Mouse (Mus musculus) heart, postnatal 36 days (tissue): Measurements from ENCODE around the gene Tbc1d10c. TPM values are rescaled to one million over a fixed set of nuclear protein-coding genes. Genes with fewer than 3 reads are reported as not detected.

ENCODE experiments used
- DNase-seq, 2 experiments: peaks; one replicate each; pipeline ENCODE4 v3.0.0; 2021 to 2022
- intact Hi-C: fragments of 180-260 bp; cut with DNase I; formaldehyde crosslinking; loops from one replicate; pipeline ENCODE4 v1.15.1; 2025
- total RNA-seq, 2 experiments: library from RNA; stranded (reverse); gene quantifications; 2 replicates each; pipeline ENCODE4 v1.2.3; 2021

The Tbc1d10c gene
- total RNA-seq, 2 experiments from 2014 or later, result 6.6 to 11.1 TPM

GRCm38 (mm10) chr19:4216041-4216685, 25.1 kb upstream of the Tbc1d10c start:
- intact Hi-C loops, result no loop called here
- peak; percentile 45 to 51 for DNase-seq

GRCm38 (mm10) chr19:4215451-4215840, 24.4 kb upstream of the Tbc1d10c start:
- DNase-seq, result no peak
- intact Hi-C loops, result no loop called here

- peak; percentile 42 to 53 for DNase-seq
- intact Hi-C loops, result no loop called here
Observed at GRCm38 (mm10) chr19:4214771-4215450, 23.8 kb upstream of the Tbc1d10c start.

- peak; percentile 51 to 69 for DNase-seq
- intact Hi-C loops, result no loop called here
Observed at GRCm38 (mm10) chr19:4214071-4214770, 23.1 kb upstream of the Tbc1d10c start, which contains the start of the genes Clcf1 and AC109138.7. Clcf1 (plus strand) TSS chr19:4214238. AC109138.7 (plus strand) TSS chr19:4214357.

GRCm38 (mm10) chr19:4213524-4213974, 22.5 kb upstream of the Tbc1d10c start:
- no peak for DNase-seq
- intact Hi-C loops, result no loop called here

- intact Hi-C loops, result no loop called here
- no peak for DNase-seq
Observed at GRCm38 (mm10) chr19:4211891-4212588, 21.0 kb upstream of the Tbc1d10c start.

- no peak for DNase-seq
- intact Hi-C loops, result loop anchor here (5.0 kb wide), 2 partner anchors 34 to 99 kb away; partner anchors contain the start of gene Grk2
Observed at GRCm38 (mm10) chr19:4208563-4208962, 17.5 kb upstream of the Tbc1d10c start.

- intact Hi-C loops, result loop anchor here (1.0 to 5.0 kb wide), 4 partner anchors 21 to 100 kb away; partner anchors contain the start of gene Grk2
- peak; percentile 70 to 77 for DNase-seq
Observed at GRCm38 (mm10) chr19:4206971-4207370, 15.9 kb upstream of the Tbc1d10c start.

GRCm38 (mm10) chr19:4204889-4205288, 13.8 kb upstream of the Tbc1d10c start:
- intact Hi-C loops, result loop anchor here (5.0 kb wide), 2 partner anchors 37 to 102 kb away; partner anchors contain the start of gene Grk2

GRCm38 (mm10) chr19:4203604-4204326, 12.7 kb upstream of the Tbc1d10c start:
- no peak for DNase-seq
- intact Hi-C loops, result loop anchor here (2.0 kb wide), 1 partner anchor 105 kb away; the partner anchor contains the start of gene Pitpnm1

More at GRCm38 (mm10) chr19:4204889-4205288, 13.8 kb upstream of the Tbc1d10c start:
- no peak for DNase-seq

- intact Hi-C loops, result loop anchor here (2.0 kb wide), 1 partner anchor 104 kb away; the partner anchor contains the start of gene Pitpnm1
- DNase-seq, result no peak
Observed at GRCm38 (mm10) chr19:4203148-4203547, 12.1 kb upstream of the Tbc1d10c start.

GRCm38 (mm10) chr19:4202149-4202548, 11.1 kb upstream of the Tbc1d10c start:
- intact Hi-C loops, result loop anchor here (2.0 kb wide), 1 partner anchor 103 kb away; the partner anchor contains the start of gene Pitpnm1
- DNase-seq, result no peak

- peak; percentile 91 to 94 for DNase-seq
- intact Hi-C loops, result no loop called here
Observed at GRCm38 (mm10) chr19:4201291-4201909, 10.3 kb upstream of the Tbc1d10c start, which contains the start of gene Rad9a. Rad9a (minus strand) TSS chr19:4201662.

- DNase-seq, result no peak
- intact Hi-C loops, result no loop called here
Observed at GRCm38 (mm10) chr19:4197180-4197579, 6.1 kb upstream of the Tbc1d10c start.

- no peak for DNase-seq
- intact Hi-C loops, result no loop called here
Observed at GRCm38 (mm10) chr19:4196548-4196947, 5.5 kb upstream of the Tbc1d10c start.

- intact Hi-C loops, result no loop called here
Observed at GRCm38 (mm10) chr19:4196048-4196447, 5.0 kb upstream of the Tbc1d10c start.

GRCm38 (mm10) chr19:4194776-4195650, 3.9 kb upstream of the Tbc1d10c start:
- intact Hi-C loops, result no loop called here
- no peak for DNase-seq

More at GRCm38 (mm10) chr19:4196048-4196447, 5.0 kb upstream of the Tbc1d10c start:
- DNase-seq, result no peak
